Mouse (Mus musculus) forebrain, postnatal 0 days (tissue): Measurements from ENCODE around the gene Amdhd2. TPM values are rescaled to one million over a fixed set of nuclear protein-coding genes. Genes with fewer than 3 reads are reported as not detected.
A peak's percentile ranks its signal among the peaks of the same experiment; 100 is the strongest.

ENCODE experiments used
- ATAC-seq: fragments of 200-750 bp; cut with Nextera tagmentation; 2 replicates; pipeline ENCODE4 v1.8.0; 2017; ENCODE audit warnings: mild to moderate bottlenecking, moderate library complexity
- DNase-seq: peaks from one replicate; pipeline ENCODE4 v3.0.0-alpha.2; 2015
- H3K27ac ChIP-seq: fragments of 300-500 bp; sonication (generic); 2 replicates; pipeline ENCODE4 v1.5.1; 2014; ENCODE audit warnings: low read depth, mild to moderate bottlenecking, antibody characterized with exemption, low read length, moderate library complexity, mixed read lengths
- H3K27me3 ChIP-seq: fragments of 300-500 bp; sonication (generic); 2 replicates; pipeline ENCODE4 v1.6.1; 2014; ENCODE audit warnings: mild to moderate bottlenecking, low read length, mixed read lengths; ENCODE audit not compliant: insufficient read depth
- H3K36me3 ChIP-seq: fragments of 300-500 bp; sonication (generic); 2 replicates; pipeline ENCODE4 v1.6.1; 2014; ENCODE audit warnings: mild to moderate bottlenecking, moderate library complexity; ENCODE audit not compliant: insufficient read depth
- H3K4me1 ChIP-seq: fragments of 300-500 bp; sonication (generic); 2 replicates; pipeline ENCODE4 v1.6.1; 2014; ENCODE audit warnings: antibody characterized with exemption; ENCODE audit not compliant: insufficient read depth
- H3K4me2 ChIP-seq: fragments of 300-500 bp; sonication (generic); 2 replicates; pipeline ENCODE4 v1.6.1; 2014; ENCODE audit warnings: low read depth, mild to moderate bottlenecking, moderate library complexity
- H3K4me3 ChIP-seq: fragments of 300-500 bp; sonication (generic); 2 replicates; pipeline ENCODE4 v1.5.1; 2014; ENCODE audit warnings: low read depth, low read length, mixed read lengths
- H3K9ac ChIP-seq: fragments of 300-500 bp; sonication (generic); 2 replicates; pipeline ENCODE4 v1.6.1; 2014; ENCODE audit warnings: mild to moderate bottlenecking
- H3K9me3 ChIP-seq: fragments of 300-500 bp; sonication (generic); 2 replicates; pipeline ENCODE4 v1.6.1; 2016; ENCODE audit warnings: low read length
- CTCF ChIP-seq: sonication (generic); IDR thresholded peaks from 2 replicates; pipeline ENCODE4 v1.5.1; 2016; ENCODE audit warnings: antibody characterized with exemption, control low read depth, low read depth
- WGBS: fragments of 180-500 bp; shearing (Covaris S2); extraction: QIAGEN DNeasy Blood & Tissue Kit; methylation state at CpG from one replicate; pipeline ENCODE4 v1.1.7; 2014; 5-methylcytosine and 5-hydroxymethylcytosine counted together
- polyA plus RNA-seq: library from polyadenylated mRNA; unstranded; fragments of >200 nt; fragmentation: Nextera tagmentation; extraction: Ambion mirVana; gene quantifications from 2 replicates; pipeline ENCODE4 v1.2.1, GENCODE M21; 2015
- total RNA-seq: library from RNA; depleted of rRNA; stranded (reverse); fragments of >200 nt; gene quantifications from 2 replicates; pipeline ENCODE4 v1.2.3, GENCODE M21; 2014; rRNA removed

Gene Amdhd2
- total RNA-seq (37.9 and 47.6 TPM in 2 replicates), polyA plus RNA-seq (34.5 and 35.4 TPM in 2 replicates)

DNA sequence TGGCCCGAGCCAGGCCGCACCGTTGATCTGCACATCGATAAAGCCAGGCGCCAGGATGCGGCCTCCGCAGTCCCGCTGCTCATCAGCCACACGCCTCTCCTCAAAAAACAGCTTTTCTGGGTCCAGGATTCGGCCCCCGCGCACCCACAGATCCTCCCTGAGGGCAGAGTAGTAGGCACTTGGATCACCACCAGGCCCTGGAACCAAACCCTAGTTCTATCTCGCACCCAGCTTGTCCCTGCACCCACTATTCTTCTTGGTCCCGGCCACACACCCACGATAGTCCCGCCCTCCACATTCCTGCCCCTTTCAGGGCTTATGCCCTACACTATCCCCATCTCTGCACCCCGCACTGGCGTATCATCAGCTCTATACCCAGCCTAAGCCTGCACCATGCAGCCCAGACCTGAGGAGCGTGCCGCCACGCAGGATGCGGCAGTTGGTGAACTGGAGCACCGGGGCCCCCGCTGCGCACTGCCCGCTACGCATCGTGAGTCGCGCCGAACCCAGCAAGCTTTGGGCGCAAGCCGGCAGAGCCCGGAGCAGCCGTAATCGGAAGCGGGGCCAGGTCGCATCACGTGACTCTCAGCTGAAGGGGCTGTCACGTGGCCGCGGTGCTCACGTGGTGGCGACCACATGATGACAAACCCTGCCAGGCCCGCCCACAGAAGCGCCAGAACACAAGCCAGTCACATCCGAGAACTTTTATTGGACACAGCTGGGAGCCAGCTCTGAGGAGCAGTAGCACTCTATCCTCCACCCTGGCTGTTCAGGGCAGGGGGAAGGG is at the start of gene Amdhd2:
Amdhd2 (minus strand) TSS at position 591 of the 787 bp plus-strand sequence.
- Histone ChIP-seq H3K4me2 (peak within 1 kb of the TSS; percentile 90), H3K27me3 (no peaks in the 10 kb centered on the region), H3K4me1 (peaks cover 19% of the 10 kb centered on the region), H3K4me3 (peak within 1 kb of the TSS; percentile 63), H3K9ac (peak within 1 kb of the TSS; percentile 66), H3K27ac (peak within 1 kb of the TSS; percentile 87), H3K36me3 (peaks cover 13% of the 10 kb centered on the region), H3K9me3 (no peaks in the 10 kb centered on the region)
- 0 out of 2 replicates have a peak, but pooled peaks have one; percentile 1 for TF ChIP-seq CTCF
- peak; percentile 86 for ATAC-seq
- 2% methylated on average over 47 of the region's 47 CpGs for WGBS
- DNase-seq, result peak; percentile 97

DNA sequence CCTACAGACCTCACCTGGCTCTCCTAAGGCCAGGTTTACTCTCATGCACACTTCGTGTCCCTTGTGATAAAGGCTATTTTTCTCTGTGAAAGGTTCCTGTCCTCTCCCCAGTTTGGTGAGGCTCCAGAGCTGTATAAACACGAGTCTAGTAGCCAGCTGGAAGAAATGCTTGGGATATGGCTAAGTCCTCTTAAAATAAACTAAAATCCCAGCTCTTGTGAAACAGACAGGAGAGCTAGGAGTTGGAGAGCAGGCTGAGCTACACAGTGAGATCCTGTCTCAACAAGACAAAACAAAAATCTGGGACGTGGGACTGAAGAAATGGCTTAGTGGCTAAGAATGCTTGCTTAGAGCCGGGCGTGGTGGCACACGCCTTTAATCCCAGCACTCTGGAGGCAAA is 49.6 kb upstream of the Amdhd2 start:
- ATAC-seq, result no peak
- no peak for TF ChIP-seq CTCF
- Histone ChIP-seq H3K4me3 (no peak overlapping the region), H3K9ac (no peak overlapping the region), H3K27ac (no peak overlapping the region), H3K27me3 (no peaks in the 10 kb centered on the region), H3K4me2 (no peak overlapping the region), H3K36me3 (peaks cover 18% of the 10 kb centered on the region), H3K4me1 (peaks cover 24% of the 10 kb centered on the region), H3K9me3 (no peaks in the 10 kb centered on the region)
- WGBS, result 73% methylated on average over 6 of the region's 6 CpGs
- no peak for DNase-seq

- DNase-seq, result no peak
- H3K27ac ChIP-seq, result no peak overlapping the region
Measured at GRCm38 (mm10) chr17:24212441-24213018, 49.0 kb upstream of the Amdhd2 start.

DNA sequence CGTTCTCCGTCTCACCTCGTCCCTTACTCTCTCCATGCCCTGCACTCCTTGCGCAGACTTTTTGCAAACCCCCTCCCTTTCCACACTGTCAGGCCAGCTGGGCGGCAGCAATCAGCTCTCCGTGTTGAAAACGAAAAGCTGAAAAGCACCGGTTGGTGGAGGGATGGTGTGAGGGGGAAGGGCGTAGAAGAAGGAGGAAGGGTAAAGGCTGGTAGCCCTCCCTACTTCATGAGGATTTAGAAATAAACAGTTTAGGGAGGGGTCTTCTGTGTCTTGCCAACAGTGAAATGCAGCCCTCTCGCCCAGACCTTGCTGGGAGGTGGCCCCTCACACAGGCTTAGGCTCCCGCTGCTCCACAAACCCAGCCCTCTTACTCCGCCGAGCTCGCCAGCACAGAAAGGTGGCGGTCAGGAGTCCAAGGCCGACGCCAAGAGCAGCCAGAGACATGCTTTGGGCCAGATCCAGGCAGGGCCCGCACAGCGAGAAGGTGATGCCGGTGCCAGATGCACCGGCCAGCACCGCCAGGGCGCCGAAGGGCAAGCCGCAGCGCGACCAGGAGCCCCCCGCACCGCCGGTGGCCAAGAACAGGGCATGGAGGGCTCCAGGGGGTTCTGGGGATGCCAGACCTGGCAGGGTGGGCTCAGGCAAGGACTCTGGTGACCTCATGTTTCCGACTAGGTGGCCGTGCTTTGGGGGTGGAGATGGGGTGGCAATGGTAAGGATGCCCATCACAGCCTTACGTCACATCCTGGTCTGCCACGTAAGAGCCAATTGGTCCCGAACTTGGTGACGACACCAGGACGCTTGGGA is 48.3 kb upstream of the Amdhd2 start:
- Histone ChIP-seq H3K4me1 (peaks cover 37% of the 10 kb centered on the region), H3K36me3 (peaks cover 17% of the 10 kb centered on the region), H3K27me3 (no peaks in the 10 kb centered on the region), H3K9me3 (no peaks in the 10 kb centered on the region), H3K27ac (peak overlapping the region; percentile 87), H3K9ac (peak overlapping the region; percentile 85), H3K4me3 (peak overlapping the region; percentile 55), H3K4me2 (peak overlapping the region; percentile 100)
- TF ChIP-seq CTCF, result no peak; the same call in 1 of the 2 replicates
- WGBS, result 1% methylated on average over 37 of the region's 37 CpGs
- ATAC-seq (peak; percentile 87), DNase-seq (peak; percentile 94)

More at GRCm38 (mm10) chr17:24212441-24213018, 49.0 kb upstream of the Amdhd2 start:
- Histone ChIP-seq H3K9ac (no peak overlapping the region), H3K4me1 (peaks cover 30% of the 10 kb centered on the region), H3K9me3 (no peaks in the 10 kb centered on the region), H3K36me3 (peaks cover 18% of the 10 kb centered on the region), H3K4me3 (peak overlapping the region; percentile 55; the same call in 1 of the 2 replicates), H3K27me3 (no peaks in the 10 kb centered on the region), H3K4me2 (peak overlapping the region; percentile 100; the same call in 1 of the 2 replicates)
- 22% methylated on average over 5 of the region's 5 CpGs for WGBS
- peak; percentile 72; the same call in 1 of the 2 replicates for TF ChIP-seq CTCF
- ATAC-seq, result no peak

DNA sequence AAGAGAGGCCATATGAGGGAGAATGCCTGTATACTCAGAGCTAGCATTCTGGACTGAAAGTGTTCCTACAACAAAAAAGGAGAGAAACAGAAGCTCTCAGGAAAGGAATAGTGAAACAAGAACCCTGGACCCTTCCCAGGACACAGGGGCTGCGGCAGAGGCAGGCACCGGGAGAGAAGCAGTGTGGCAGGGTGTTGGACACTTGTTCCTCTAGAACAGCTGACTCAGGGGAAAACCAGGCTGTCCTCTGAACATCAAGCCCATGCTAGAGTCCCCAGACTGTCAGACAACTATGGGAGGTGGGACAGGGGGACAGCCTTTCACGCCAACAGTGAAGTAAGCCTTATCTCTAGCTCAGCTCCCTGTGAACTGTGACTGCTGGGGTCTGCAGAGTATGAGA is 47.0 kb upstream of the Amdhd2 start:
- TF ChIP-seq CTCF, result no peak
- DNase-seq (no peak), ATAC-seq (no peak)
- H3K27ac ChIP-seq, result 0 out of 2 replicates have a peak overlapping the region, but pooled peaks have one; percentile 87
- H3K4me1 ChIP-seq, result peaks cover 48% of the 10 kb centered on the region
- H3K27me3 ChIP-seq, result no peaks in the 10 kb centered on the region
- 86% methylated on average over 3 of the region's 3 CpGs for WGBS
- peaks cover 5% of the 10 kb centered on the region; the same call in 1 of the 2 replicates for H3K36me3 ChIP-seq
- no peak overlapping the region for H3K9ac ChIP-seq
- H3K4me2 ChIP-seq, result 0 out of 2 replicates have a peak overlapping the region, but pooled peaks have one; percentile 100
- no peaks in the 10 kb centered on the region for H3K9me3 ChIP-seq
- H3K4me3 ChIP-seq, result no peak overlapping the region

DNA sequence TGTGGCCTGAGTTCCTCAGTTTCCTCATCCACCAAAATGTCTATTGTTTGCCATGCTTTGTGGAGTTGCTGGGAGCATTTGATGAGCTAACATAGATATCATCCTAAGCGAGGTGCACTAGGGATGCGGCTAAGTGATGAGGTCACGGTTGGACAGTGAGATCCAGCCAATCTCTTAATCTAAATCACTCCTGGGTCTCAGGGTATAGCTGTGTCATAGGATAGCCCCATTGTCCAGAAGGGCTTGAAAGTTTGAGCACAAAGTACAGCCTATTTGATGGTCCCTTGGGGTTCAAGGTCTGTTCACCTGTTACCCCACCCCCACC is 46.3 kb upstream of the Amdhd2 start:
- Histone ChIP-seq H3K4me3 (peak overlapping the region; percentile 52; the same call in 1 of the 2 replicates), H3K36me3 (no peaks in the 10 kb centered on the region), H3K4me1 (peaks cover 49% of the 10 kb centered on the region), H3K27me3 (no peaks in the 10 kb centered on the region), H3K9me3 (no peaks in the 10 kb centered on the region), H3K4me2 (peak overlapping the region; percentile 97; the same call in 1 of the 2 replicates), H3K9ac (no peak overlapping the region), H3K27ac (no peak overlapping the region)
- WGBS, result 65% methylated on average over 3 of the region's 3 CpGs
- ATAC-seq (no peak), DNase-seq (no peak)
- TF ChIP-seq CTCF, result no peak
